Mouse (Mus musculus) testis, postnatal 10 days (tissue): ENCODE data around the gene Rap2c.

Experiments used
- DNase-seq: peaks from one replicate; pipeline ENCODE4 v3.0.0; 2021; ENCODE audit warnings: low spot score

Gene Rap2c

GRCm38 (mm10) chrX:51017851-51018785, at the start of gene Rap2c:
Gene Rap2c (minus strand): TSS chrX:51018018.
- peak; percentile 69 for DNase-seq

- DNase-seq: no peak
Measured at GRCm38 (mm10) chrX:51066539-51067286, 48.9 kb upstream of the Rap2c start.

GRCm38 (mm10) chrX:51065773-51066172, 48.0 kb upstream of the Rap2c start:
- peak; percentile 56 for DNase-seq

GRCm38 (mm10) chrX:51065158-51065664, 47.4 kb upstream of the Rap2c start:
- DNase-seq: no peak

GRCm38 (mm10) chrX:51060220-51060619, 42.4 kb upstream of the Rap2c start:
- DNase-seq: no peak

- no peak for DNase-seq
Measured at GRCm38 (mm10) chrX:51058741-51059140, 40.9 kb upstream of the Rap2c start.

GRCm38 (mm10) chrX:51058317-51058716, 40.5 kb upstream of the Rap2c start:
- no peak for DNase-seq

- no peak for DNase-seq
Measured at GRCm38 (mm10) chrX:51051680-51052461, 34.1 kb upstream of the Rap2c start.

GRCm38 (mm10) chrX:51035678-51036209, 17.9 kb upstream of the Rap2c start:
- DNase-seq: no peak

GRCm38 (mm10) chrX:51019884-51020283, 2.1 kb upstream of the Rap2c start:
- peak; percentile 55 for DNase-seq

- DNase-seq: peak; percentile 73
Measured at GRCm38 (mm10) chrX:51018786-51019179, 965 bp upstream of the Rap2c start.

- no peak for DNase-seq
Measured at GRCm38 (mm10) chrX:51016926-51017325, 892 bp downstream of the Rap2c start.

- no peak for DNase-seq
Measured at GRCm38 (mm10) chrX:51012280-51012679, 5.5 kb downstream of the Rap2c start.

- DNase-seq: no peak
Measured at GRCm38 (mm10) chrX:51010323-51010722, 7.5 kb downstream of the Rap2c start.

- no peak for DNase-seq
Measured at GRCm38 (mm10) chrX:51000791-51001190, 17.0 kb downstream of the Rap2c start.

- no peak for DNase-seq
Measured at GRCm38 (mm10) chrX:50995310-50995709, 22.5 kb downstream of the Rap2c start.

- no peak for DNase-seq
Measured at GRCm38 (mm10) chrX:50991324-50991723, 26.5 kb downstream of the Rap2c start.

GRCm38 (mm10) chrX:50989940-50990339, 27.9 kb downstream of the Rap2c start:
- DNase-seq: no peak

GRCm38 (mm10) chrX:50988581-50988980, 29.2 kb downstream of the Rap2c start:
- no peak for DNase-seq

- no peak for DNase-seq
Measured at GRCm38 (mm10) chrX:50978428-50978827, 39.4 kb downstream of the Rap2c start.

GRCm38 (mm10) chrX:50972145-50972544, 45.7 kb downstream of the Rap2c start:
- no peak for DNase-seq

GRCm38 (mm10) chrX:50969907-50970306, 47.9 kb downstream of the Rap2c start:
- DNase-seq: no peak
